Mouse (Mus musculus) adrenal gland, postnatal 36 days (tissue): Measurements from ENCODE around the gene 4930404H24Rik. TPM values are rescaled to one million over a fixed set of nuclear protein-coding genes. Genes with fewer than 3 reads are reported as not detected.
"Not testable (repeated sequence)": the region's sequence is repeated elsewhere in the genome, so short reads cannot be mapped to it uniquely, and the experiment has no call there.

ENCODE experiments used
- DNase-seq, 2 experiments: peaks; one replicate each; pipeline ENCODE4 v3.0.0; 2021; ENCODE audit warnings: mixed read lengths in 1 of 2
- total RNA-seq, 2 experiments: library from RNA; stranded (reverse); gene quantifications; 2 replicates each; pipeline ENCODE4 v1.2.3; 2021

Gene 4930404H24Rik
- total RNA-seq, 2 experiments from 2014 or later = not detected

GRCm38 (mm10) chr2:153478583-153478982, 14.0 kb upstream of the 4930404H24Rik start:
- peak; percentile 62 to 71 for DNase-seq

GRCm38 (mm10) chr2:153479486-153479885, 13.1 kb upstream of the 4930404H24Rik start:
- no peak for DNase-seq

GRCm38 (mm10) chr2:153481108-153481860, 11.3 kb upstream of the 4930404H24Rik start:
- no peak for DNase-seq

- no peak for DNase-seq
These were observed 10.8 kb upstream of the 4930404H24Rik start for GRCm38 (mm10) chr2:153481861-153482120.

GRCm38 (mm10) chr2:153483118-153483983, 9.2 kb upstream of the 4930404H24Rik start:
- peak; percentile 78 to 85 for DNase-seq

- no peak for DNase-seq
These were observed 8.5 kb upstream of the 4930404H24Rik start for GRCm38 (mm10) chr2:153484071-153484470.

GRCm38 (mm10) chr2:153490116-153490515, 2.5 kb upstream of the 4930404H24Rik start:
- no peak for DNase-seq

- DNase-seq = no peak
These were observed 1.6 kb upstream of the 4930404H24Rik start for GRCm38 (mm10) chr2:153490940-153491339.

- DNase-seq = no peak
These were observed 945 bp upstream of the 4930404H24Rik start for GRCm38 (mm10) chr2:153491512-153492178.

- no peak for DNase-seq
These were observed 442 bp upstream of the 4930404H24Rik start for GRCm38 (mm10) chr2:153492179-153492517.

- no peak for DNase-seq
These were observed 772 bp downstream of the 4930404H24Rik start for GRCm38 (mm10) chr2:153493393-153493731.

GRCm38 (mm10) chr2:153493781-153494292, 1.2 kb downstream of the 4930404H24Rik start:
- no peak for DNase-seq

GRCm38 (mm10) chr2:153494293-153494811, 1.8 kb downstream of the 4930404H24Rik start:
- no peak for DNase-seq

GRCm38 (mm10) chr2:153495391-153495790, 2.8 kb downstream of the 4930404H24Rik start:
- DNase-seq = not testable (repeated sequence)

- DNase-seq = no peak
These were observed 3.2 kb downstream of the 4930404H24Rik start for GRCm38 (mm10) chr2:153495818-153496217.

- no peak for DNase-seq
These were observed 3.7 kb downstream of the 4930404H24Rik start for GRCm38 (mm10) chr2:153496301-153496700.

- DNase-seq = no peak
These were observed 4.3 kb downstream of the 4930404H24Rik start for GRCm38 (mm10) chr2:153496898-153497297.

GRCm38 (mm10) chr2:153499154-153499553, 6.6 kb downstream of the 4930404H24Rik start:
- peak; percentile 45 to 49 for DNase-seq

- DNase-seq = no peak
These were observed 13.8 kb downstream of the 4930404H24Rik start for GRCm38 (mm10) chr2:153506385-153506784.

- no peak for DNase-seq
These were observed 15.4 kb downstream of the 4930404H24Rik start for GRCm38 (mm10) chr2:153507969-153508368.

GRCm38 (mm10) chr2:153508405-153508804, 15.8 kb downstream of the 4930404H24Rik start:
- no peak for DNase-seq

GRCm38 (mm10) chr2:153509211-153510029, 16.8 kb downstream of the 4930404H24Rik start:
- peak; percentile 75 to 80 for DNase-seq
